Mouse (Mus musculus): ENCODE data around the gene Adgrf1.

- no peak for TF ChIP-seq POLR2A (IDR thresholded peaks at IDR 0.05; ENCODE audit: insufficient read length, low read depth)
- TF ChIP-seq MAX (IDR thresholded peaks at IDR 0.05; ENCODE audit: low read depth): no peak
- TF ChIP-seq USF1 (IDR thresholded peaks at IDR 0.05; ENCODE audit: low read depth): no peak
- no peak for TF ChIP-seq CEBPB (IDR thresholded peaks at IDR 0.05; ENCODE audit: insufficient read depth, poor library complexity, severe bottlenecking)
- TF ChIP-seq MYOD1 (IDR thresholded peaks at IDR 0.05; ENCODE audit: control insufficient read depth in 1 of 3, insufficient read length in 2 of 3, low read depth in 2 of 3): no peak
- TF ChIP-seq POLR2AphosphoS2 (IDR thresholded peaks at IDR 0.05; ENCODE audit: insufficient read length, low read depth): no peak
Measured at GRCm38 (mm10) chr17:43261937-43262336, 8.2 kb upstream of the Adgrf1 start.

All from myocyte (in vitro differentiated cells).